Mouse (Mus musculus) stomach, postnatal 0 days (tissue): ENCODE results near the gene Olfr1381. TPM values are rescaled to one million over a fixed set of nuclear protein-coding genes. Genes with fewer than 3 reads are reported as not detected.
A peak's percentile ranks its signal among the peaks of the same experiment; 100 is the strongest.
"Not testable (repeated sequence)": the region's sequence is repeated elsewhere in the genome, so short reads cannot be mapped to it uniquely, and the experiment has no call there.

Experiments
- ATAC-seq: fragments of 200-750 bp; cut with Nextera tagmentation; 2 replicates; pipeline ENCODE4 v1.8.0; 2017; ENCODE audit not compliant: low FRiP score, low TSS enrichment
- DNase-seq: peaks from one replicate; pipeline ENCODE4 v3.0.0-alpha.2; 2016; ENCODE audit warnings: low spot score
- H3K27ac ChIP-seq: fragments of 300-500 bp; sonication (generic); replicated peaks from 2 replicates; pipeline ENCODE4 v1.5.1; 2014; ENCODE audit warnings: mild to moderate bottlenecking, control low read depth
- H3K27me3 ChIP-seq: fragments of 300-500 bp; sonication (generic); 2 replicates; pipeline ENCODE4 v1.6.1; 2014; ENCODE audit warnings: low read length; ENCODE audit not compliant: control insufficient read depth, insufficient read depth
- H3K36me3 ChIP-seq: fragments of 300-500 bp; sonication (generic); 2 replicates; pipeline ENCODE4 v1.6.1; 2014; ENCODE audit warnings: low read length, mixed read lengths; ENCODE audit not compliant: control insufficient read depth, insufficient read depth
- H3K4me1 ChIP-seq: fragments of 300-500 bp; sonication (generic); replicated peaks from 2 replicates; pipeline ENCODE4 v1.6.1; 2014; ENCODE audit warnings: antibody characterized with exemption; ENCODE audit not compliant: control insufficient read depth, insufficient read depth
- H3K4me2 ChIP-seq: fragments of 300-500 bp; sonication (generic); replicated peaks from 2 replicates; pipeline ENCODE4 v1.6.1; 2014; ENCODE audit warnings: low read depth, mild to moderate bottlenecking, control low read depth, moderate library complexity
- H3K4me3 ChIP-seq: fragments of 300-500 bp; sonication (generic); 2 replicates; pipeline ENCODE4 v1.5.1; 2014; ENCODE audit warnings: low read depth, low read length, control low read depth
- H3K9ac ChIP-seq: fragments of 300-500 bp; sonication (generic); 2 replicates; pipeline ENCODE4 v1.6.1; 2014; ENCODE audit warnings: mild to moderate bottlenecking, low read length, control low read depth, mixed read lengths
- H3K9me3 ChIP-seq: fragments of 300-500 bp; sonication (generic); 2 replicates; pipeline ENCODE4 v1.6.1; 2016; ENCODE audit warnings: low read length; ENCODE audit not compliant: control insufficient read depth
- CTCF ChIP-seq: IDR thresholded peaks from 2 replicates; pipeline ENCODE4 v1.5.1; 2016; ENCODE audit warnings: antibody characterized with exemption, low read depth, mild to moderate bottlenecking, moderate library complexity
- EP300 ChIP-seq: optimal IDR thresholded peaks from 2 replicates; pipeline ENCODE3; 2016; ENCODE audit warnings: antibody characterized with exemption
- WGBS: fragments of 180-500 bp; shearing (Covaris S2); extraction: QIAGEN DNeasy Blood & Tissue Kit; methylation state at CpG from one replicate; pipeline ENCODE4 v1.1.7; 2014; 5-methylcytosine and 5-hydroxymethylcytosine counted together
- polyA plus RNA-seq: library from polyadenylated mRNA; unstranded; fragments of >200 nt; fragmentation: Nextera tagmentation; extraction: Ambion mirVana; gene quantifications from 2 replicates; pipeline ENCODE4 v1.2.1, GENCODE M21; 2015

Gene Olfr1381
- not detected in 2 replicates for polyA plus RNA-seq

DNA sequence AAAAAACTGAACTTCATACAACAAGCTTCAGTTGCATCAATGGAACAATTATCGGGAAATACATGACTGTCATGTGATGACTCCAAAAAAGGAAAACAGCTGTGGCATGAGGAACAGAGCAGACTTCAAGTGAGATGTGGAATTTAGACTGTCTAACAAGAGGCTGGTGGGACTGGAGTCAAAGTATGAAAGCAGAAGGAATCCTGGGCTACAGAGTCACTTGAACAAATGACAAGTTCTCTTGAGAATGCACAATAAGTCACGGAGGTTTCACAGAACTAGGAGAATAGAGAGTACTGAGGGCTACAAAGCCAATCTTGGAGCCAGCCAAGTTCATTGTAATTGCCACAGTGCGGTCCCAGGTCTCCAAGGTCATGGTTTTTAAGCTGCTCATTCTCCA lies at the start of gene Olfr1381:
TSS of gene Olfr1381 (plus strand) at position 301 of the 400 bp plus-strand sequence.
- H3K4me2 ChIP-seq, H3K27me3 ChIP-seq, H3K27ac ChIP-seq, H3K36me3 ChIP-seq, DNase-seq, H3K9ac ChIP-seq, ATAC-seq, H3K4me1 ChIP-seq, H3K9me3 ChIP-seq, H3K4me3 ChIP-seq: not testable (repeated sequence)
- WGBS: 76% methylated on average over 3 of the region's 3 CpGs

DNA sequence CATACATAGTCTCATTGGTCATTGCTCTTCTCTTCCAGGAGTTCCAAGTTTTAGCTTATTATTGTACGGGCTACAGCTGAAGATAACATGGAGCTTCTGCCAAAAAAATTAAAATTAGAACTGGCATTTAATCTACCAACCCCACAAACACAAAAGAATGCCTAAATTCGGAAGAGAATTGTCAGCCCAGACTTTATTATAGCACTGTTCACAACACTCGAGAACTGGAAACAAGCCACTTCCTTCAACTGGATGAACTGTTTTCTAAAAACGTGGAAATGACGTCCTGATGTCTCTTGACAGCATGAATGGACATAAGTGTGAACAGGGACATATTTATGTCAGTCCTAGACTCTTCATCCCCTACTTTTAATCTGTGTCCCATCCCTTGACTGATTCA lies 25.2 kb upstream of the Olfr1381 start:
- Histone ChIP-seq H3K9me3 (no peaks in the 10 kb centered on the region), H3K4me1 (no peaks in the 10 kb centered on the region), H3K4me3 (no peak overlapping the region), H3K27ac (no peak overlapping the region), H3K9ac (no peak overlapping the region), H3K4me2 (no peak overlapping the region), H3K36me3 (no peaks in the 10 kb centered on the region), H3K27me3 (no peaks in the 10 kb centered on the region)
- no peak for DNase-seq
- 61% methylated on average over 5 of the region's 5 CpGs for WGBS
- TF ChIP-seq CTCF: no peak
- no peak for TF ChIP-seq EP300
- no peak for ATAC-seq

DNA sequence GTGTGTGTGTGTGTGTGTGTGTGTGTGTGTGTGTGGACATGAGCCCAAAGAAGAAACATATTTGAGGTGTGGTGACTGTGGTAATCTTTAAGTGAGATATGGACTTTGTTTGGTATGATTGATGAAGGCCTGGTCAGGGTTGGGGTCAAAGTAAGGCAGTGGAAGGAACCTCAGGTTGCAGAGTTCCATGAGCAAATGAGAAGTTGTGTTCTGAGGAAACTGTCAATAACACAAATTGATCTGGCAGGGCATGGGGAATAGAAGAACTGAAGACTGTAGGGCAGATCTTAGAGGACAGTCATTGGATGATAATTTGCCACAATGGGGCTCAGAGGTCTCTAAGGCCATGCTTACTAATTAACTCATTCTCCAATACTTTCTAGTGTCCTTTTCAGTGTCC lies 23.9 kb upstream of the Olfr1381 start, which contains the start of gene Olfr1383:
TSS of gene Olfr1383 (plus strand) at position 301 of the 400 bp plus-strand sequence.
- ATAC-seq: no peak
- Histone ChIP-seq H3K4me3 (no peak within 1 kb of the TSS), H3K4me1 (no peaks in the 10 kb centered on the region), H3K4me2 (no peak within 1 kb of the TSS), H3K27ac (no peak within 1 kb of the TSS), H3K9ac (no peak within 1 kb of the TSS), H3K27me3 (no peaks in the 10 kb centered on the region), H3K36me3 (no peaks in the 10 kb centered on the region), H3K9me3 (no peaks in the 10 kb centered on the region)
- no peak for DNase-seq
- TF ChIP-seq EP300: no peak
- no peak for TF ChIP-seq CTCF

DNA sequence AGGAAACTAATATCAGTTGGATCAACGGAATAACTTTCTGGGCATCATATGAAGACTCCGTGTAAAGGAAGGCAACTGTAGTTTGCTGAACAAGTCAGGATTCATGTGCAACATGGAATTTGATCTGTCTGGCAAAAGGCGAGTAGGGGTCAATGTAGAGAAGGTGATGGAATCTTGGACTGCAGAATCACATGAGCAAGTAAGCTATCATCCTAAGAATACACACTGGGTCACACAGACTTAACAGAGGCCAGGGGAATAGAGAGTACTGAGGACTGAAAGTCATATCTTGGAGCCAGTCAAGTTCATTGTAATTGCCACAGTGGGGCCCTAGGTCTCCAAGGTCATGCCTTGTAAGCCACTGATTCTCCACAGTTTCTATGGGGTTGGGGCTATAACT lies 15.3 kb upstream of the Olfr1381 start, which contains the start of gene Olfr1382:
TSS of gene Olfr1382 (plus strand) at position 301 of the 400 bp plus-strand sequence.
- DNase-seq: no peak
- 80% methylated on average over 3 of the region's 3 CpGs for WGBS
- Histone ChIP-seq H3K27ac (no peak within 1 kb of the TSS), H3K9me3 (no peaks in the 10 kb centered on the region), H3K9ac (no peak within 1 kb of the TSS), H3K4me1 (no peaks in the 10 kb centered on the region), H3K4me3 (no peak within 1 kb of the TSS), H3K27me3 (no peaks in the 10 kb centered on the region), H3K4me2 (no peak within 1 kb of the TSS), H3K36me3 (no peaks in the 10 kb centered on the region)
- TF ChIP-seq CTCF (no peak), EP300 (no peak)
- no peak for ATAC-seq

DNA sequence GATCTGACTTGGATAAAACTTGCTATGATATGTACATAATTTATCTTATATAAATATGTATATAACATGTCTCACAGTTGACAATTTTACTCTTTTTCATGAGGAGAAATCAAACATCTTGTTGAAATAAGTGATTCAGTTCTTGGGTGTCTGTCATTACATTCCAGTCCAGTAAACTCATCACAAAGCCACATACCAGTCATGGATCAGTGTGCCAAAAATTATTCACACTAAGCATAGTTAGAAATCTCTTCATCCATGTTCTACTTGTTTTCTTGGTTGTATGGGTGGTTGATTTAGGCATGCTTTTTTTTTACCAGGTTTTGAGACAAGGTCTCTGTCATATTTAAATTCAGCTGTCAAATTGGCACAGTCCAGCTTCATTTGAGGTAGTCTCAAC lies 10.5 kb upstream of the Olfr1381 start:
- no peaks in the 10 kb centered on the region for H3K27me3 ChIP-seq
- H3K27ac ChIP-seq: no peak overlapping the region
- H3K9ac ChIP-seq: no peak overlapping the region
- no peak for TF ChIP-seq EP300
- no peak for TF ChIP-seq CTCF
- no peaks in the 10 kb centered on the region for H3K9me3 ChIP-seq
- H3K4me1 ChIP-seq: no peaks in the 10 kb centered on the region
- H3K4me2 ChIP-seq: no peak overlapping the region
- ATAC-seq (no peak), DNase-seq (no peak)
- H3K36me3 ChIP-seq: no peaks in the 10 kb centered on the region
- no peak overlapping the region for H3K4me3 ChIP-seq

DNA sequence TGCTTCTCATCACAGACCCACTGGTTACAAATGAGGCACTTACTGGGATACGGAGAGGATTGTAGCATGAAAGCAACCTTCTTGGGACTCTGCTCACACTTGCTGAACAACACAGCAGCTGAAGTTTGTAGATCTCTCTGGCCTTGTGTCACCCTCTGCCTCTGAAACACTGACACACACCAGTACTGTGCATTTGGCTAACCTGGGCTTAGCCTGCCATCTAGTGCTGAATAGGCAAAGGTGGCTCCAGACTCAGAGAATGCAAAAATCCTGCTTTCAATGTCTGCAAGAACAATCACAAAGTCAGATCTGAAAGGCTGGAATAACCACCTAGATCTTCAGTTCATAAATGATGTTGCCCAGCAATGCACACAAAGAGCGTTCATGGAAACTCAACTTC lies 6.6 kb upstream of the Olfr1381 start:
- H3K4me3 ChIP-seq, H3K4me1 ChIP-seq, H3K9ac ChIP-seq, ATAC-seq, H3K4me2 ChIP-seq, H3K27me3 ChIP-seq, H3K36me3 ChIP-seq, H3K27ac ChIP-seq, H3K9me3 ChIP-seq, DNase-seq: not testable (repeated sequence)
- 64% methylated on average over 2 of the region's 2 CpGs for WGBS
- peak; percentile 67 for TF ChIP-seq CTCF
